Mouse (Mus musculus) gastrocnemius, postnatal 36 days (tissue): ENCODE measurements around the gene Cadps. TPM values are rescaled to one million over a fixed set of nuclear protein-coding genes. Genes with fewer than 3 reads are reported as not detected.

Source experiments
- DNase-seq, 2 experiments: peaks; one replicate each; pipeline ENCODE4 v3.0.0; 2022
- intact Hi-C: fragments of 180-260 bp; cut with DNase I; formaldehyde crosslinking; loops from one replicate; pipeline ENCODE4 v1.15.1; 2025
- total RNA-seq, 2 experiments: library from RNA; stranded (reverse); gene quantifications; 2 replicates each; pipeline ENCODE4 v1.2.3; 2021

Cadps gene
- total RNA-seq, 2 experiments from 2014 or later, result not detected

DNA sequence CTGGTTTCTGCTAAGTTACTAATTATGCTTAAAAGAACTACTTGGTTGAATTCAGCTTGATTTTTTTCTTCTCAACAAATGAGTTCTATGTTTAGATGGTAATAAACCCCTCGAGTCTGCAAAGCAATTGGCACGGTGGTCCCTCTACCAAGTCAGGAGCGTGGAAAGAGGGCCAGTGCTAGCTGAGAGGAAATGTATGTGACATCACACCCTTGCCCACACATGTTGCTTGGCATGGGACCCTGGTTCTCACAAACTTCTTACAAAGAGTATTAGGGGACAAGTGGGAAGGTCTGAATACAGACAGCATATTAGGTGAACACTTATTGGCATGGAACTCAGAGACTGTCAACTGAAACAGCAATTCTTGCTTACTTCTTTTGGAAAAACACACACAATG lies 418.2 kb downstream of the Cadps start:
- intact Hi-C loops, result loop anchor here (5.0 kb wide), 1 partner anchor 52 kb away; no protein-coding TSS in a partner anchor
- no peak for DNase-seq

DNA sequence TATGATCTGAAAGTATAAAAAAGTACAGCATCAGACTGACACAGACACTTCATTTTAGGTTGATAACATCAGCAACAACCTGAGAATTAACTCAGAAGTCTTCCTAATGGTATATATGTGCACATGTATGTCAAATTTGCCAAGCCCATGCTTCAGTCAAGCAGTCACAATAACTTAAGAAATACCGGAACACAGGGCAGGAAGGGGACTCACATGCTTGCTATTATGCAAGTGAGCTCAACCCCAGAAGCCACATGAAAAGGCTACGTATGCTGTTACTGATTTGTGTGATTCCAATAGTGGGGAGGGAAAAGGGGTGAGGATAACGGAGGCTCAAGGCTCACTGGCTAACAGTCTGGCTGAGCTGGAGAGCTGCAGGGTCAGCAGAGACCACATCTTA lies 418.8 kb downstream of the Cadps start:
- DNase-seq, result no peak
- intact Hi-C loops, result loop anchor here (5.0 kb wide), 1 partner anchor 52 kb away; no protein-coding TSS in a partner anchor

DNA sequence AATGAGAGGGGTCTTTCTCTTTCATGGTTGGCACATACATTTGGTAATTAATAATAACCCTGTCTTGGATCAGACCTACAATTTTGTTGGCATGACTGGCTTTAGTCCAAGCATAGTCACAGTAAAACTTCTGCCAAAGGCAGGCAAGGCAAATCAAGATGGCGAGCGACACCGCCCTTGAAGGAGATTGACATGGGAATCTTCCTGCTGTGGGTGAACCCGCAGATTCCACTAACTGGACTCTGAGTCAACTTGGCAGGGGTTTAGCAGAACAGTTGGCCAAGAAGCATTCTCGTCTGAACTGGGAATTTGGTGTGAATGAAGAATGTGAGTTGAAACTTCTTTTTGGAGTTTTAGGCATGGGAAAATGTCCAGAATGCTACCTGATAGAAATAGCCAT lies 422.8 kb downstream of the Cadps start:
- DNase-seq, result no peak
- intact Hi-C loops, result loop anchor here (5.0 kb wide), 1 partner anchor 48 kb away; no protein-coding TSS in a partner anchor

GRCm38 (mm10) chr14:12397561-12397960 lies 425.3 kb downstream of the Cadps start:
- intact Hi-C loops, result no loop called here
- DNase-seq, result no peak

DNA sequence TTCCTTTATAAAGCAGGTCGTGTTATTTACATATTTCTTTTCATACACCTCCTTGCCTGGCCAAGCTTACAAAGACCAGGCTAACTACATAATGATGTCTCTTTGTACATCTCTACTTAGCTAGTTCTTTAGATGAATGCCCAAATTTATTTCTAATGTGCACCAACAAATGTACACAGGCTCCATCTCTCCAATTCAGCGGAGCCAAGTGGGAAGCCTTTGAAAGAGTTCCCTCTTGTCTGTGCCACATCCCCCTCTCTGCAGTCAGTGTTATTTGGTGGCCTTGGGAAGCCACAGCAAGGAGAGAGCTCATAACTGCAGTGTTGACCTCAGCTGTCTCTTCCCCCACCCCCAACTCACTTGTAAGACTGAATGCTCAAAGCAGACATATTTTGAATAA lies 428.6 kb downstream of the Cadps start:
- DNase-seq, result no peak
- intact Hi-C loops, result no loop called here

- no peak for DNase-seq
- intact Hi-C loops, result no loop called here
These were observed 429.5 kb downstream of the Cadps start for GRCm38 (mm10) chr14:12393271-12393861.

DNA sequence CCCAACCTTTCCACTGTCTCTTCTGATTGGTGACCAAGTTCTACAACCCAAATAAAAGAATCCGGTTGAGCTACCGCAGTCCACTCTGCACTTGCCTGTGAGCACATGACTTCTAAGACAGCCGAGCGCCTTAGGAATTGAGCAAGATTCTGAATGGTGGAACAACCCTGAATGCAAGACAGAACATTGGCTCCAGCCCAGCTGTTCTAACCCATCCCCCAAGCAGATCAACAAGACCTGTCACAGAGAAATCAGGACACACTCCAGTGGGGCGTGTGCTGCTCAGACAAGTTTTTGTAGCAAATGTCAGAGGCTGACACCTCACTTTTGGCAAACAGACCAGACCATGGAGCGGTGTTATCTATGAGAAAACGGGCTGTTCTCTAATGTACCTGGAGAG lies 431.7 kb downstream of the Cadps start:
- intact Hi-C loops, result no loop called here
- no peak for DNase-seq

DNA sequence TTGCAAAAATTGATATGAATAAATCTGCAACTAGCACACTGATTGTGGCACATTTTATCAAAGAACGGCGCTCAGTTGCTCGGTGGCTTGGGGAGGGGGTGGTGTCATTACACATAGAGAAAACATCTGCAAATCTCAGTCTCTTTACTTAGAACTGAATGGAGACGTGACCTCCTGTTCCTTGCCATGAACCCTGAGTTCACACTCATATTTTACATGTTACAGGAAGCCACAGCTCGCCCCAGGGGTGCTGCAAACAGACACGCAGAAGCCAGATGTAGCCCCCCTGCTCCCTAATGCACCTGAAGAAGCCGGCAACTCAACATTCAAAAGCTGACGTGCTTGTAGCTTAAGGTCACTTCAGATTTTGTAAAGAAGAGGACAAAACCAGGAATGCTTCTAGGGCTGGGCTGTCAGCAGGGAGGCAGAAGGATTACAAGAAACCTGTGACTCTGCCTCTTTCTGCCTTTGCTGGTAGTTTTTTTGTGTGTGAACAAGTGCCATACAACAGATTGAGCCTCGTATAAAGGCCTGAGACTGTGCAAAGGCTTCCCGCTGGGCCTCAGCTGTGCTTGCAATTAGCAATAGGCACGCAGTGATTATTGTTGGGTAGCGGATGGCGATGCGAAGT lies 434.0 kb downstream of the Cadps start:
- intact Hi-C loops, result no loop called here
- no peak for DNase-seq

- intact Hi-C loops, result no loop called here
- DNase-seq, result no peak
These were observed 434.6 kb downstream of the Cadps start for GRCm38 (mm10) chr14:12388192-12388795.

DNA sequence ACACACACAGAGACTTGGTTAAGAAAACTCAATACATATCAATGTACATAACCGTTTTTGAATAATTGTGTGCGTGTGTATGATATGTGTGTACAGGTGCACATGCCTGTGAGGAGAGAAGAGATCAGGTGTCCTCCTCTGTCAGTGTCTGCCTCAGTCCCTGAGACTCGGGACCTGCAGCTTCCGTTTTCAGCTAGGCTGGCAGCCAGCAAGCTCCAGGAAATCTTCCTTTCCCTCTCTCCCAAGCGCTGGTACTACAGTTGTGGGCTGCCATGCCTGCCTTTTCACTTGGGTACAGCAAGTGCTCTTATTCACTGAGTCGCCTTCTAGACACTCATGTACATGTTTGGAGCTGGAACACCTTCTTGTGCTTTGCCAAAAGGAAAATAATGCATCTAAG lies 435.7 kb downstream of the Cadps start:
- intact Hi-C loops, result no loop called here

DNA sequence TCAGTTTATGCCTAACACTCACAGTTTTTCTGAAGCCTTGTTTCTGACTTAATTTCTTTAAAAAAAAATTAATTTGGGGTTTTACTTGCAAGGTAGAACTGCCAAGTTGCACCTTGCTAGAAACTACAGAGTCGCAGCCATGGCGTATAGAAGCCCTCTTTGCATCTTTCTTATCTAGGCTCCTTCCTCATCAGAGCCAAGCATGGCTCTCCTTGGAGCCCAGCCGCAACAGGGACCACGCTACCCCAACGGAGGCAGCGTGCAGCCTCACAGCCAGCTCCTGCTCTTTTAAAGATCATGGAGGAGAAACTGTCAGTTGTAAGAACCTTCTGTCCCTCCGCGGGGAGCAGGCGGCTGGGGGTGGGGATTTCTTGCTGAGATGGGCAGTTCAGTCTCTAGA lies 445.0 kb downstream of the Cadps start:
- intact Hi-C loops, result no loop called here
- DNase-seq, result no peak

More for the DNA sequence above, 435.7 kb downstream of the Cadps start:
- no peak for DNase-seq

DNA sequence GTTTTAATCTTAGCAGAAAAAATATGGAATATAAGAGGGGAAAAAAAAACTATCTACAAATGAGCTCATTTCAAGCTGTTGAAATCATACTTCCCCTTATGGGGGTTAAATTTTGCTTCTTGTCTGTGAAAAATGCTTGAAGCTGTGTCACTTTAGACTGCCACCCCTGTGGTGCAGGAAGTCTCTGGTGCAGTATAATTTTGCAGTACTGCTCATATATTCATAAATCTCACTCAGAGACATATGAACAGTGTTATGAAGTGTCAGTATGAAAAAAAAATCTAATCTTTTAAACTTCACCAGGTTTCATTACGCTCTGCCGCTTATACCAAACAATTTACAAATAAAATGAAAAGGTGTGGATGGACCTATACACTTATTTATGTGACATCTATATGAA lies 445.6 kb downstream of the Cadps start:
- intact Hi-C loops, result no loop called here
- DNase-seq, result no peak

- no peak for DNase-seq
- intact Hi-C loops, result no loop called here
These were observed 447.4 kb downstream of the Cadps start for GRCm38 (mm10) chr14:12375451-12375850.

DNA sequence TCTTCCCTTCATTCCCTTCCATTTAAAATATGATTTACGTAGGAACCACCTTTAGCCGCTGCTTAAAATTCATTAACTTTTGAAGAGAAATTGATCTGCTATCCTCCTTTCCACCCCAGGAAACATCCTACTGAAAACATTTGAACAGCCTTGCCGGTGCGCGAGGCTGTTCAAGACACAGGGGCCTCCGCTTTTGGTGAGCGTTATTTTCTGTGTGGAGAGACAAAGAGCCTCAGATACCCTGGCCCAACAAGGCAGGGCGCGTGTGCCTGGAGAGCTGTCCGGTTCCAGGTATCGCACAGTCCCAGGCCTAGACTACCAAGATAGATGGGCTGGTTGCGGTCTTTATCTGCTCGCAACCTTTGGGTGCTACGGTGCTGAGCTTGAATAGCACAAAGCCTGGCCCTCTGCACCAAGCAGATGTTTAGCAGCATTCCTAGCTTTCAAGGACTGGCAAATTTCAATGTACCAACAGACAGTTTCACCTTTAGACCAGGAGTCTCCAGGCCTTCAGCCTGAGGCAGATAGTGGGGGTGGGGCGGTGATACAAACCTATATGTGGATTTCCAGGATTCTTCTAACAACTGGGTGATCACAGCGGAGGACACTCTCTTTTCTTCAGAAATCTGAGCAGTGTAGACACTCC lies 472.5 kb downstream of the Cadps start:
- intact Hi-C loops, result loop anchor here (5.0 kb wide), 1 partner anchor 52 kb away; no protein-coding TSS in a partner anchor
- DNase-seq, result no peak

- no peak for DNase-seq
- intact Hi-C loops, result loop anchor here (5.0 kb wide), 1 partner anchor 53 kb away; no protein-coding TSS in a partner anchor
These were observed 473.4 kb downstream of the Cadps start for GRCm38 (mm10) chr14:12349334-12350090.

GRCm38 (mm10) chr14:12348089-12348488 lies 474.8 kb downstream of the Cadps start, which contains the start of gene Fezf2:
TSS of gene Fezf2 (minus strand) at chr14:12348189.
- DNase-seq, result no peak
- intact Hi-C loops, result no loop called here

DNA sequence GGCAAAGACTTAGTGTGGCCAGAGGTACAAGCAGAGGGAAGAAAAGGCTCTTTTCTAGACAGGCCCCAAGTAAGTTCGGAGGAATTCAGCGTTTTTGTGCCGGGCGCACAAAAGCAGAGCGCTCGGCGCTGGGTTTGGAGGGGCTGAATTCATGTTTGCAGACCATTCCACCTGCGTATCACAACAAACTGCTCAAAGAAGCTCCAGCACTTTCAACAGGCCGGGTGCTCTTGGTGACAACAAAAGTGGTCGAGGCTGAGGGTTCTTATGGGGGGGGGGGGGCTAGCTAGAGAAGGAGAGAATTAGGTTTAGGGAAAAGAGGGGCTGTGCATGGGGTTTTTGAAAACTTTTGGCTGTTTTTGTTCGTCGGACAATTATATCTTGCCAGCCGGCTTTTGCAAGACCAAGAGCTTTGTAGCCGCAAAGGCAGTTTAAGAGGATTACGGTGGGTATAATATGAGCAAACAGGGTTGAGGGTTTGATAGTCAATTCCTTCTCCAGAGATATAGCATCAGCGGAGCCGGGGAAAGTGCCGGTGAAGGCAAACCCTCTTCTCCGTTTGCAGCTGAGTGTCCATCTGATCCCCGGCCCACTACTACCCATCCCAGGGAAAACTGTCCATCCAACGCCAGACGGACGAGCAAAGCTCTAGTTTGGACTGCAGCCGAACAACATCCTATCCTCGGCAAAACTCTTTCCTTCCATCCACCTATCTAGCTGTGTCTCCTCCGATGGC lies 475.8 kb downstream of the Cadps start:
- intact Hi-C loops, result no loop called here
- no peak for DNase-seq

DNA sequence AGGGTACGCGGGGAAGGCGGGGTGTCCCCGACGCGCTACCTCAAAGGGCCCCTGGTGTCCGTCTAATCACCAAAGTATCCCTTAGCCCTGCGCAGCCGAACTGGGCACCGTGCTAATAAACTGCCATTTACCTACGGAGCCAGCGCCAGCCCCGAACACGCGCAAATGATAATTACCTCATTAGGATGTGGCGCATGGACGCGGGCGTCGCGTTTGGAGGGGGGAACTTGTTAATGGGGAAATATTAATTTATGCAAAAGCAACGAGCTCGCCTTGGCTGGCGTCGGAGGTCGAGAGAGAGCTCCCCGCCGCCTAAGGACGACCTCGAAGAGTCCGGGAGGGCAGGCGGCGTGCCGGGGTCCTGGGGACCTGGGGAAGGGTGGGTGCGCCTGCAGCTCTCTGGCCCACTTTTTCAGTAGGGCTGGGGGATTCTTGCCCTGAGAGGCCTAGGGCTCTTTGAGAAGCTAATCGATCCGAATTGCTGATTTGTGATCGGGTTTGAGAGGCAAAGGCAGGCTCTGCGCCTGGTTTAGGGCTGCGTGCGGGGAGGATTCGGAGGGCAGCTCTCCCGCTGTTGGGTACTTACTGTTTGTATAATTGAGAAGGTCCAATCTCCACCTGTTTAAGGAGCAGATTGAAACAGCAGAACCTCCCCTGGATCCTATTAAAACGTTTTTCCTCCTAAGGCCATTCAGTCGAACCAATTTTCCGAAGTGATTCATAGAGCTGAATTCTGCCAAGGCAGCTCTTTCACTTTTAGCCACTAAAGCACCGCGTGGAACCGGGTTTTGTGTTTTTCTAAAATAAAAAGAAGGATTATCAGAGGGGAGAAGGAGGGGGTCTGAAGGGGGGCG lies 476.6 kb downstream of the Cadps start:
- intact Hi-C loops, result no loop called here
- no peak for DNase-seq
